Mouse (Mus musculus) intestine, postnatal 0 days (tissue): ENCODE measurements around the gene Ppp1r15a. TPM values are rescaled to one million over a fixed set of nuclear protein-coding genes. Genes with fewer than 3 reads are reported as not detected.
"Not testable (repeated sequence)": the region's sequence is repeated elsewhere in the genome, so short reads cannot be mapped to it uniquely, and the experiment has no call there.

ENCODE experiments used
- ATAC-seq: fragments of 200-750 bp; cut with Nextera tagmentation; 2 replicates; pipeline ENCODE4 v1.8.0; 2017; ENCODE audit warnings: mild to moderate bottlenecking, moderate TSS enrichment, moderate library complexity
- H3K27ac ChIP-seq: fragments of 300-500 bp; sonication (generic); 2 replicates; pipeline ENCODE4 v1.5.1; 2014; ENCODE audit warnings: mild to moderate bottlenecking, low read depth, low read length, moderate library complexity
- H3K27me3 ChIP-seq: fragments of 300-500 bp; sonication (generic); replicated peaks from 2 replicates; pipeline ENCODE4 v1.6.1; 2014; ENCODE audit warnings: low read length, mixed read lengths; ENCODE audit not compliant: control insufficient read depth, insufficient read depth
- H3K36me3 ChIP-seq: fragments of 300-500 bp; sonication (generic); 2 replicates; pipeline ENCODE4 v1.6.1; 2014; ENCODE audit warnings: mild to moderate bottlenecking, moderate library complexity; ENCODE audit not compliant: control insufficient read depth, insufficient read depth
- H3K4me1 ChIP-seq: fragments of 300-500 bp; sonication (generic); replicated peaks from 2 replicates; pipeline ENCODE4 v1.6.1; 2014; ENCODE audit warnings: antibody characterized with exemption, low read length, mixed read lengths; ENCODE audit not compliant: control insufficient read depth, insufficient read depth
- H3K4me2 ChIP-seq: fragments of 300-500 bp; sonication (generic); replicated peaks from 2 replicates; pipeline ENCODE4 v1.6.1; 2014; ENCODE audit warnings: low read depth, mild to moderate bottlenecking, moderate library complexity
- H3K4me3 ChIP-seq: fragments of 300-500 bp; sonication (generic); 2 replicates; pipeline ENCODE4 v1.5.1; 2014; ENCODE audit warnings: low read depth, low read length
- H3K9ac ChIP-seq: fragments of 300-500 bp; sonication (generic); 2 replicates; pipeline ENCODE4 v1.6.1; 2014; ENCODE audit warnings: mild to moderate bottlenecking, low read depth, low read length
- H3K9me3 ChIP-seq: fragments of 300-500 bp; sonication (generic); 2 replicates; pipeline ENCODE4 v1.6.1; 2016; ENCODE audit warnings: mixed run types; ENCODE audit not compliant: control insufficient read depth
- CTCF ChIP-seq: sonication (generic); IDR thresholded peaks from 2 replicates; pipeline ENCODE4 v1.5.1; 2016; ENCODE audit warnings: low read depth, mild to moderate bottlenecking, control low read depth, antibody characterized with exemption, moderate library complexity
- WGBS: fragments of 180-500 bp; shearing (Covaris S2); extraction: QIAGEN DNeasy Blood & Tissue Kit; methylation state at CpG from one replicate; pipeline ENCODE4 v1.1.7; 2014; 5-methylcytosine and 5-hydroxymethylcytosine counted together
- polyA plus RNA-seq: library from polyadenylated mRNA; unstranded; fragments of >200 nt; fragmentation: Nextera tagmentation; extraction: Ambion mirVana; gene quantifications from 2 replicates; pipeline ENCODE4 v1.2.1, GENCODE M21; 2015

Ppp1r15a gene
- polyA plus RNA-seq, 1 experiment from 2014 or later = 9.0 TPM

DNA sequence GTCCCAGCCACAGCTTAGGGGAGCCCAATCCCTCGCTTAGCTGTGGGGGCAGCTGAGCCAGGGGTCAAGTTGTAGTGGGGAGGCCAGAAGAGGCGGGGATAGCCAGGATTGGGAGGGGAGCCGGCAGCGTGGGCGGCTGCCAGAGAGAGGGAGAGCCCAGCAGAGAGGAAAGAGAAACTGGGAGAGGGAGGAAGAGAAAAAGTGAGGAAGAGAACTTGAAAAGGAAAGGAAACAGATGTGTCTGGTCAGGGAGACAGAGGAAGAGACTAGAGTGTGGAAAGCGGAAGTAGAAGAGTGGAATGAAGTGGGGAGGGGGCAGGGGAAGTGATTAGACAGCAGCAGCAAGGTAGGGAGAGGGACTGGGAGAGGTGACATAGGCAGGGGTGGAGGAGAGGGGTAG is 3.4 kb upstream of the Ppp1r15a start:
- H3K9me3 ChIP-seq = no peaks in the 10 kb centered on the region
- 20% methylated on average over 6 of the region's 6 CpGs for WGBS
- no peak overlapping the region for H3K9ac ChIP-seq
- H3K4me3 ChIP-seq = no peak overlapping the region
- peaks cover 5% of the 10 kb centered on the region for H3K4me1 ChIP-seq
- H3K27ac ChIP-seq = no peak overlapping the region
- no peaks in the 10 kb centered on the region for H3K36me3 ChIP-seq
- ATAC-seq = no peak
- no peaks in the 10 kb centered on the region for H3K27me3 ChIP-seq
- no peak overlapping the region for H3K4me2 ChIP-seq
- TF ChIP-seq CTCF = no peak

DNA sequence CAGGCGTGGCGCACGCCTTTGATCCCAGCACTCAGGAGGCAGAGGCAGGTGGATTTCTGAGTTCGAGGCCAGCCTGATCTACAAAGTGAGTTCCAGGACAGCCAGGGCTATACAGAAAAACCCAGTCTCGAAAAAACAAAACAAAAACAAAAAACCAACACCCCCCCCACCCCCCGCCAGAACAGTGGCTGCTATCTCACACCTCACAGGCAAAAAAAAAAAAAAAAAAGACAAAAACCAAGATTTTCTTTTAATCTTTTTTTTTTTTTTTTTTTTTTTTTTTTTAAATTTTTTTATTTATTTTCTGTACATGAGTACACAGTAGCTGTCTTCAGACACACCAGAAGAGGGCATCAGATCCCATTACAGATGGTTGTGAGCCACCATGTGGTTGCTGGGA is 1.1 kb upstream of the Ppp1r15a start:
- not testable (repeated sequence) for H3K36me3 ChIP-seq, ATAC-seq, H3K27me3 ChIP-seq, H3K9ac ChIP-seq, H3K4me2 ChIP-seq, H3K9me3 ChIP-seq, H3K4me3 ChIP-seq, H3K27ac ChIP-seq, H3K4me1 ChIP-seq
- WGBS = 92% methylated on average over 6 of the region's 6 CpGs

DNA sequence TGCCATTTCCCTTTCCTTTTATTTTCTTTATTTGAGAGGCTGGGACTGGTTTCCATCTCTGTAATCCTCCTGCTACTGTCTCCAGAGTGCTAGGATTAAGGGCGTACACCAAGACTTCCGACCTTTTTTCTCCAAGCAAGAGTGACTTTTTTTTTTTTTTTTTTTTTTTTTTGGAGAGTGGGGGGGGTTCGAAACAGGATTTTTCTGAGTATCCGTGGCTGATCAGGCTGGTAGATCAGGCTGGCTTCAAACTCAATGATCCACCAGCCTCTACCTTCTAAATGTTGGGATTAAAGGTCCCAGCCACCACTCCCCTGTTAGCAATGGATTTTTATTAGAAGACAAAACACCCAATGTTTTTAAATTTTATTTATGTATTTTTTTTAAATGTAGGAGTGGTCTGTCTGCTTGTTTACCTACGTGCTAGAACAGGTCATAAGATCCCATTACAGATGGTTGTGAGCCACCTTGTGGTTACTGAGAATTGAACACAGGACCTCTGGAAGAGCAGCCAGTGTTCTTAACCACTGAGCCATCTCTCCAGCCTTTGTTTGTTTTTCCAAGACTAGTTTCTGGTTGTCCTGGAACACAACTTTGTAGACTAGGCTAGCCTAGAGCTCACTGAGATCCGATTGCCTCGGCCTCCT is 529 bp upstream of the Ppp1r15a start:
- H3K4me1 ChIP-seq = peaks cover 8% of the 10 kb centered on the region
- ATAC-seq = no peak
- peak overlapping the region; percentile 77 for H3K9ac ChIP-seq
- peak overlapping the region; percentile 61 for H3K4me3 ChIP-seq
- peak overlapping the region; percentile 73 for H3K4me2 ChIP-seq
- peak overlapping the region; percentile 80 for H3K27ac ChIP-seq
- 21% methylated on average over 7 of the region's 7 CpGs for WGBS
- no peaks in the 10 kb centered on the region for H3K27me3 ChIP-seq
- peak; percentile 65 for TF ChIP-seq CTCF
- H3K36me3 ChIP-seq = peaks cover 8% of the 10 kb centered on the region; the same call in 1 of the 2 replicates
- H3K9me3 ChIP-seq = no peaks in the 10 kb centered on the region

DNA sequence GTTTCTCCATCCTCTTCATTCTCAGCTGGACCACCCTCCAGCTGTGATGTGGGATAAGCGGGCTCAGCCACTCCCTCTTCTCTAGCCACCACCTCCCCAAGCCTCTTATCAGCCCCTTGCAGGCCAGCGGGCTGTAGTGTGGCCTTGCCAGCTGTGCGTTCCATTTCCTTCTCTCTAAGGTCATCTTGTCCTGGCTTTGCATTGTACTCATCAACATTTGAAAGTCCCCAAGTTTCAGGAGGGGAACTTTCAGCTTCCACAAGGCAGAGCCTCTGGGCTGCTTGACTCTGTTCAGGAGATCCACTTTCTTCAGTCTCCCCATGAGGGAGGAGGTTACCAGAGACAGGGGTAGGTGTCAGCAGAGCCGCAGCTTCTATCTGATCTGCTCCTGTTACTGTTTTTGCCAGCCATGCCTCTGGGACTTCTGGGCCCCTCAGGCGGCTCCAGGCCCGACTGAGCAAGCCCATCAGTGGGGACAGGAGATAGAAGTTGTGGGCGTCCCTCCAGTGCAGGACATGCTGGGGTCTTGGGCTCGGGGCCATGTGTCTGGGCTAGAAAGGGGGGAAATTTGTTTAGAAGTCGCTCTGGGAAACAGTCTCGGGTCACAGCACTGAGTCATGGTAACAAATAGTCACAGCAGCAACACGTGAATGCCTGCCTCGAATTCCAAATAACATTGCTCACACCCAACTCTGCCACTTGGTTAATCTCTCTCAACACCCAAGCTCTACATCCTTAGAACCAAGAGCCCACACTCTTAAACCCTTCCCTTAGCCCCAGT is 1.0 kb downstream of the Ppp1r15a start:
- ATAC-seq = no peak
- peak overlapping the region; percentile 73 for H3K4me2 ChIP-seq
- no peak for TF ChIP-seq CTCF
- H3K4me3 ChIP-seq = peak overlapping the region; percentile 61
- peaks cover 8% of the 10 kb centered on the region for H3K4me1 ChIP-seq
- no peaks in the 10 kb centered on the region for H3K9me3 ChIP-seq
- H3K36me3 ChIP-seq = peaks cover 8% of the 10 kb centered on the region; the same call in 1 of the 2 replicates
- peak overlapping the region; percentile 77 for H3K9ac ChIP-seq
- 14% methylated on average over 12 of the region's 12 CpGs for WGBS
- H3K27me3 ChIP-seq = no peaks in the 10 kb centered on the region
- peak overlapping the region; percentile 80; the same call in 1 of the 2 replicates for H3K27ac ChIP-seq

DNA sequence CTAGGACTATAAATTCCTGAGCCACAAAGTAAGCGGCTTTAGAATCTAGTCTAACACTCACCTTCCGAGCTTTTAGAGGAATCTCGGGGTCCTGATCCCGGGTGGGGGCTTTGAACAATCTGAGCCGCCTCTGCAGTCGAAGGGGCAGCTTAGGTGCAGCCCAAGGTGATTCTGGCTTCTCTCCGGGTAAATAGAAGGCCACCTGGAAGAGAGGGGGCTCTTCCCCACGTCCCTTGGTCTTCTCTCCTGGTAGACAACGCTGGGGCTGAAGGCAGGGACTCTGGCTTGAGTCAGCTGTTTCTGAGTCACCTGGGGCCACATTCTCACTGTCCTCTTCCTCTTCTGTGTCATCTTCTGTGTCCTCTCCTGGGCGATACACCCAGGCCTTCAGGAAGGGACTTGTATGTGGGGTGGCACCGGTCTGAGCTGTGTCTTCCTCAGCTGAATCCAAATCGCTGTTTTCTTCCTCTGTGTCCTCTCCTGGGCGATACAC is 2.3 kb downstream of the Ppp1r15a start:
- ATAC-seq = no peak
- WGBS = 77% methylated on average over 13 of the region's 13 CpGs
- Histone ChIP-seq H3K4me3 (no peak overlapping the region), H3K9ac (no peak overlapping the region), H3K9me3 (no peaks in the 10 kb centered on the region), H3K4me1 (peaks cover 8% of the 10 kb centered on the region), H3K27ac (no peak overlapping the region), H3K27me3 (no peaks in the 10 kb centered on the region), H3K36me3 (peaks cover 8% of the 10 kb centered on the region; the same call in 1 of the 2 replicates), H3K4me2 (peak overlapping the region; percentile 37)
- TF ChIP-seq CTCF = no peak

DNA sequence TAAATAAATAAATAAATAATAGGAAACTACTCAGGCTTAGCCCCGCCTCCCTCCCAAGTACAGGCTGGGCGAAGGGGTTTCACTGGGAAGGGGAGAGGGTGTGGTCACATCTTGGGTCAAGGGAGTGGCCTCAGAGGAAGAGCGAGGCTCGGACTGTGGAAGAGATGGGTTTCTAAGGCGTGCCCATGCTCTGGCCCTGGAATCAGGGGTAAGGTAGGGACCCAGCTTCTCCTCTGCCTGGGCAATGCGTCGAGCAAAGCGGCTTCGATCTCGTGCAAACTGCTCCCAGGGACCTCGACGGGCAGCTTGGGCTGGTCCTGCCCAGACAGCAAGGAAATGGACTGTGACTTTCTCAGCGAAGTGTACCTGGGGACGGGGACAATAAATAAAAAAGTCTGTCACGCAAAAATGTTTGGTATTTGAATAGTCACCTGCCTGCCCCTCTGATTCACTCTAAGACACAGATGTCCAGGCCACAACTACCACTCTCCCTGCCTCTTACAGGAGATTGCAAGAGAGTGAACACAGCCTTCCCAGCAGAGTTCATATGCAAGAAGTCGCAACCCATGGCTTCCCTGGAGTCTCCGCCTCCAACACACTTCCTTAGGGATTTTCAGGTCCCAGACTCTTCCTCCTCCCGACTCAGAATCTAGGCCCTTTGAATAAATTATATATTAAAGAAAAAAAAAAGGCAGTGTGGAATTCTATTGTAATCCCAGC is 3.0 kb downstream of the Ppp1r15a start:
- no peak for TF ChIP-seq CTCF
- Histone ChIP-seq H3K4me2 (peak overlapping the region; percentile 37), H3K36me3 (peaks cover 8% of the 10 kb centered on the region; the same call in 1 of the 2 replicates), H3K4me1 (peaks cover 8% of the 10 kb centered on the region), H3K27ac (no peak overlapping the region), H3K9ac (no peak overlapping the region), H3K9me3 (no peaks in the 10 kb centered on the region), H3K27me3 (no peaks in the 10 kb centered on the region), H3K4me3 (no peak overlapping the region)
- no peak for ATAC-seq
- WGBS = 61% methylated on average over 18 of the region's 18 CpGs
